Mouse (Mus musculus): ENCODE measurements around the gene Pak2. TPM values are rescaled to one million over a fixed set of nuclear protein-coding genes. Genes with fewer than 3 reads are reported as not detected.

Pak2 gene
- polyA plus RNA-seq, 1 experiment from 2014 or later, result 49.6 TPM

DNA sequence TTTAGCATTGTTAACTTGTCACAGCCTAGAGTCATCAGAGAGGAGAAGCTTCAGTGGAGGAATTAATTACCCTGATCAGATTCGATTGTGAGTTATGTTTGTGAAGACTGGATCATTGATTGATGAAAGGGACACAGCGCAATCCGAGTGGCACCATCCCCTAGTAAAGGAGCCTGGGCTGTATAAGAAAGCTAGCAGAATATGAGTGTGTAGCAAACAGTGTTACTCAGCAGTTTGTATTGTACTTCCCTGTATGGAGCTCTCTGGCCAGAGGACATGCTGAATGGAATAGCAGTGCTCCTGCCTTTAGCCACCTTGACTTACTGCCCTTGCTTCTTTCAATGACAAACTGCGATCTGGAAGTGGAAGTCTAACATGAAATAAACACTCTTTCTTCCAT lies 68.8 kb downstream of the Pak2 start:
- Histone ChIP-seq H3K4me3 (ENCODE audit: low read depth, low read length) (no peak overlapping the region), H3K4me1 (ENCODE audit: control insufficient read depth, insufficient read depth, low read length) (no peaks in the 10 kb centered on the region), H3K27ac (ENCODE audit: low read depth, low read length) (no peak overlapping the region), H3K27me3 (ENCODE audit: control insufficient read depth, insufficient read depth, low read length) (no peaks in the 10 kb centered on the region), H3K9ac (ENCODE audit: low read length) (no peak overlapping the region), H3K9me3 (ENCODE audit: control insufficient read depth, low read length) (no peaks in the 10 kb centered on the region), H3K4me2 (no peak overlapping the region), H3K36me3 (ENCODE audit: control insufficient read depth, insufficient read depth, low read length) (no peaks in the 10 kb centered on the region)
- DNase-seq (ENCODE audit: low spot score, missing footprints) (no peak), ATAC-seq (ENCODE audit: low FRiP score) (no peak)
- WGBS, result 89% methylated on average over 4 of the region's 4 CpGs

DNA sequence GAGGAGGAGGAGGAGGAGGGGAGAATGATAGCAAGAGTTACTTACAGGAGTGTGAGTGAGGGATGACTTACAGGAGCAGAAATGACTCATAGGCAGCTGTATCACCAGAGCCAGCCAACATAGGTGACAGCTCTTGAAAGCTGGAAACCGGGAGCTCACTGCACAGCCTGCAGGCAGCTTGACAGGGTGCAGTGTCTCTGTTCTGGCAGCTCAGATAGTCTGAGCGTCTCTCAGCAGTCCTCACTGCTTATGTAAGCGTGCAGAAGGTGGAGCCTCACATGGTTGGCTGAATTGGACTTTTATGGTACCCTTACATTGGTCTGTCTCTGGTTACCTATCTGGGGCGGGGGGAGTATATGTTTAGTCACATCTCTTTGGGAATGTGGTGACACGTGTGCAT lies 69.2 kb downstream of the Pak2 start:
- no peaks in the 10 kb centered on the region for H3K9me3 ChIP-seq (ENCODE audit: control insufficient read depth, low read length)

DNA sequence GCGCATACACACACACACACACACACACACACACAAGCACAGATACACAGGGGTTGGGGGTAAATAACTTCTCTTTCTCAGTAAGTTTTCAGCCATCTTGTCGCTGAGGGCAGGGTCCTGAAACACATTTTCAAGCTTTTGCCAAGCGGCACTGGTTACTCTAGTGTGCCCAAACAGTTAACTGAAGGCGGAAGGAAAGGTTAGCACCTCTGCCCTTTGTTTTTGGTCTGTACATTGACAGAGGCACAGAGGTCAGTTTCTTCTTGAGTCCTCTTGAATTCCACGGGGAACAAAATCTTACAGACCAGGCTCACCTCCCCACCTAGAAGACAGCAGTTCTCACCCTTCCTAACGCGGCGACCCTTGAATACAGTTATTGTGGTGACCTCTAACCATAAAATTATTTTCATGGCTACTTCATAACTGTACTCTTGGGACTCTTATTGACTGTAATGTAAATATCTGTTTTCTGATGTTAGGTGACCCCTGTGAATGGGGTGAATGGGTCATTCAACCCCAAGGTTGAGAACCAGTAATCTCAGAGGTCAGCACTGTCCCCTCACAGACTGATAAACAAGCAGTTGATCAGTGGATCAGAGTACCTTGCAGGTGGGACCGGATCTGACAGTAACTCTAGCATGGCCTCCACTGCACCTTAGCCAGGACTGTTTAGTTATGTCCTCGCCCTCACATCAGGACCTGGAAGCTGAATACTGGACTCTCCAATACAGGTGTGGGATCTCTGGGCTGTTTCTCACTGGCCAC lies 70.4 kb downstream of the Pak2 start:
- no peaks in the 10 kb centered on the region for H3K9me3 ChIP-seq (ENCODE audit: control insufficient read depth, low read length)
- H3K27me3 ChIP-seq (ENCODE audit: control insufficient read depth, insufficient read depth, low read length), result no peaks in the 10 kb centered on the region
- no peak overlapping the region for H3K4me2 ChIP-seq
- H3K9ac ChIP-seq (ENCODE audit: low read length), result no peak overlapping the region
- no peak overlapping the region for H3K4me3 ChIP-seq (ENCODE audit: low read depth, low read length)
- no peaks in the 10 kb centered on the region for H3K36me3 ChIP-seq (ENCODE audit: control insufficient read depth, insufficient read depth, low read length)
- 75% methylated on average over 10 of the region's 10 CpGs for WGBS
- no peak overlapping the region for H3K27ac ChIP-seq (ENCODE audit: low read depth, low read length)
- H3K4me1 ChIP-seq (ENCODE audit: control insufficient read depth, insufficient read depth, low read length), result no peaks in the 10 kb centered on the region
- ATAC-seq (ENCODE audit: low FRiP score), result no peak
- DNase-seq (ENCODE audit: low spot score, missing footprints), result no peak

More for the DNA sequence above, 69.2 kb downstream of the Pak2 start:
- Histone ChIP-seq H3K27ac (ENCODE audit: low read depth, low read length) (no peak overlapping the region), H3K4me3 (ENCODE audit: low read depth, low read length) (no peak overlapping the region), H3K4me2 (no peak overlapping the region), H3K36me3 (ENCODE audit: control insufficient read depth, insufficient read depth, low read length) (no peaks in the 10 kb centered on the region), H3K27me3 (ENCODE audit: control insufficient read depth, insufficient read depth, low read length) (no peaks in the 10 kb centered on the region), H3K9ac (ENCODE audit: low read length) (no peak overlapping the region), H3K4me1 (ENCODE audit: control insufficient read depth, insufficient read depth, low read length) (no peaks in the 10 kb centered on the region)
- DNase-seq (ENCODE audit: low spot score, missing footprints) (no peak), ATAC-seq (ENCODE audit: low FRiP score) (no peak)
- WGBS, result 51% methylated on average over 5 of the region's 5 CpGs

DNA sequence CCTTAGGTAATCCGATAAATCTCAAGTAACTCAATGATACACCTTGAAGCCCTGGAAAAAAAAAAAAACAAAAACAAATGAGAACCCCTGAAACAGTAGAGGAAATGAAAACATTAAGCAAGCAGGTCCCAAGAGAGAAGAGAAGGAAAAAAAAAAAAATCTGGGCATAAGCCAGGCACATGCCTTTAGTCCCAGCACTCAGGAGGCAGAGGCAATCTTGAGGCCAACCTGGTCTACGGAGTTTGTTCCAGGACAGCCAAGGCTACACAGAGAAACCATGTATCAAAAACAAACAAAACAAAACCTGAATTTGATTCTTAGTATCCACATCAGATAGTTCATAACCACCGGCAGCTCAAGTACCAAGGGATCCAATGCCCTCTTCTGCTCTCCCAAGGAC lies 74.4 kb downstream of the Pak2 start:
- Histone ChIP-seq H3K4me1 (ENCODE audit: control insufficient read depth, insufficient read depth, low read length) (peaks cover 14% of the 10 kb centered on the region), H3K27ac (ENCODE audit: low read depth, low read length) (no peak overlapping the region), H3K9me3 (ENCODE audit: control insufficient read depth, low read length) (no peaks in the 10 kb centered on the region), H3K9ac (ENCODE audit: low read length) (no peak overlapping the region), H3K4me3 (ENCODE audit: low read depth, low read length) (no peak overlapping the region), H3K27me3 (ENCODE audit: control insufficient read depth, insufficient read depth, low read length) (no peaks in the 10 kb centered on the region), H3K36me3 (ENCODE audit: control insufficient read depth, insufficient read depth, low read length) (no peaks in the 10 kb centered on the region), H3K4me2 (no peak overlapping the region)
- ATAC-seq (ENCODE audit: low FRiP score) (no peak), DNase-seq (ENCODE audit: low spot score, missing footprints) (no peak)
- 98% methylated on average over 3 of the region's 3 CpGs for WGBS

DNA sequence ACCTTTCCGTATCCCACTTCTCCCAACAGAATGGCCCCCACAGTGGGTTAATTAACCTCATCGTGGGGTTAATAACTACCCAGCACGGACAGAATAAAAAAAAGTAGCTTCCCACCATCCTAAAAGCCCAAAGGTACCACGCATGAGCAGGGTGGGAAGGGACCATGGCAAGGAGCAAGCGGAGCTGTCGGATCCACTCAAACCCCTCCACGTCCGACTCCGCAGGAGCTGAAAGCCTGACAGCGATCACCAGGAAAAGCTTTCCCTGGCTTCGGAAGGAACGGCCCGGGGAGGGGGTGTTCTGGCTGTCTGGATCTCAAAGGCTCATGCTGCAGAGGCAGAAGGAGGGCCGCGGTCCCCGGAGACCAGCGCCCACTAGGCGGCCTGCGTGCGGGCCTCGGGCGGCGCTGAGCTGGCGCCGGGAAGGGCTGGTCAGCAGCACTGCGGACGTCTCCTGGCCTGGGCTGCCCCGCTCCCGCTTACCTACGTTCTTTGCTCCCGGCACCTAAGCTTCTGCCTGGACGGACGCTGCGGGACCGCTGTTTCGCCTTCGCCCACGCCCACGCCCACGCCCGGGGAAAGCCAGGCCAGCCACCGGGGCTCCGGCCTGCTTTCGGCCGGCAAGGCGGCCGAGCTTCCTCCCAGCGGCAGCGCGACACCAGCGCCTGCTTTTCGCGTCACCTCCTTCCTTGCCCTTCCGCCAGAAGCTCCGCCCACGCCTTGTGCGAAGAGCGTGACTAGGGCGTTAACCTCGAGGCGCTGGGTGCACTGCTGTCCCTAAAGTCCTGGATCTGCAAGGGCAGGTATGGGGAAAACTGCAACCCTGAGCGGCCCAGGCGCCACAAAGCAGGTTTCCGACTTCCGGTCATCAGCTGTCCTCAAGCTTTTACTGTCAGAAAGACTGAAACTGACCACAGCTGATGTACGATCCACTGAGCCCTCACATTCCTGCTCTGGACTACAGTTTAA lies 76.3 kb downstream of the Pak2 start, which contains the start of gene Senp5:
Gene Senp5 (minus strand): TSS at position 779 of the 969 bp plus-strand sequence.
- 2% methylated on average over 61 of the region's 66 CpGs for WGBS
- Histone ChIP-seq H3K36me3 (ENCODE audit: control insufficient read depth, insufficient read depth, low read length) (no peaks in the 10 kb centered on the region), H3K27me3 (ENCODE audit: control insufficient read depth, insufficient read depth, low read length) (no peaks in the 10 kb centered on the region), H3K4me3 (ENCODE audit: low read depth, low read length) (peak within 1 kb of the TSS; percentile 93), H3K4me2 (peak within 1 kb of the TSS; percentile 94), H3K4me1 (ENCODE audit: control insufficient read depth, insufficient read depth, low read length) (peaks cover 14% of the 10 kb centered on the region), H3K9ac (ENCODE audit: low read length) (peak within 1 kb of the TSS; percentile 91), H3K9me3 (ENCODE audit: control insufficient read depth, low read length) (no peaks in the 10 kb centered on the region), H3K27ac (ENCODE audit: low read depth, low read length) (peak within 1 kb of the TSS; percentile 69)
- DNase-seq (ENCODE audit: low spot score, missing footprints) (peak; percentile 98), ATAC-seq (ENCODE audit: low FRiP score) (peak; percentile 96)

DNA sequence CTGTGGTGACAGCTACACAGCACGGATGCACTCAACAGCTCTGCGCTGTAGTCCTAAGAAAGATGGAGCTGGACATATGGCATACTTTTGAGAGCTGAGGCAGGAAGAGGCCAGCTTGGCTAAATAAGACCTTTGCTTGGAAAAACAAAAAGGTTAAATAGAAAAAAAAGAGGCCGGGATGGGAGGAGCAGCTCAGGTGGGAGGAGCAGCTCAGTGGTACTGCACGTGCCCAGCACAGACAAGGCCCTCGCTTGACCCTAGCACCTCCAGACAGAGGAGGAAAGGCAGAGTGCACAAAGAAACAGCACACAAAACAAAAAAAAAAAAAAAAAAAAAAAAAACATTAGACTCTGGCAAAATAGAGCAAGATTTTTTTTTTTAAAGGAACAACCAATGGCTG lies 82.8 kb downstream of the Pak2 start:
- H3K9ac ChIP-seq (ENCODE audit: low read length), result no peak overlapping the region
- H3K36me3 ChIP-seq (ENCODE audit: control insufficient read depth, insufficient read depth, low read length), result no peaks in the 10 kb centered on the region
- DNase-seq (ENCODE audit: low spot score, missing footprints), result no peak
- ATAC-seq (ENCODE audit: low FRiP score), result no peak
- no peak overlapping the region for H3K27ac ChIP-seq (ENCODE audit: low read depth, low read length)
- 85% methylated on average over 5 of the region's 5 CpGs for WGBS
- no peak overlapping the region for H3K4me2 ChIP-seq
- H3K27me3 ChIP-seq (ENCODE audit: control insufficient read depth, insufficient read depth, low read length), result no peaks in the 10 kb centered on the region
- no peaks in the 10 kb centered on the region for H3K9me3 ChIP-seq (ENCODE audit: control insufficient read depth, low read length)
- no peaks in the 10 kb centered on the region for H3K4me1 ChIP-seq (ENCODE audit: control insufficient read depth, insufficient read depth, low read length)
- no peak overlapping the region for H3K4me3 ChIP-seq (ENCODE audit: low read depth, low read length)

DNA sequence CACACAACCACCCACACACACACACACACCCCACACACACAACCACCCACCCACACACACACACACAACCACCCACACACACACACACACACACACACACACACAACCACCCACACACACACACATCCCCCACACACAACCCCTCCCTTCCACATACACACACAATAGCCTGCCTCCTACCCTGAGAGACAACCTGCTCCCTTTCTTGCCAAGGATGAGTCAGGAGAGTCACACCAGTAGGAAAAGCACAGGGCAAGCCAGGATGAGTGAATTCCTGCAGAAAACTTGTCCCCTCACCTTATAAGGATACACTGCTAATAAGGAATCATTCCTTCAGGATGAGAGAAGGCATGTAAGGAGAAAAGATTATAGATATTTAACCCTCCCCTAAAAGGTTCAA lies 85.2 kb downstream of the Pak2 start:
- H3K27ac ChIP-seq (ENCODE audit: low read depth, low read length), result no peak overlapping the region
- no peaks in the 10 kb centered on the region for H3K9me3 ChIP-seq (ENCODE audit: control insufficient read depth, low read length)
- H3K4me3 ChIP-seq (ENCODE audit: low read depth, low read length), result no peak overlapping the region
- H3K36me3 ChIP-seq (ENCODE audit: control insufficient read depth, insufficient read depth, low read length), result peaks cover 9% of the 10 kb centered on the region; the same call in 1 of the 2 replicates
- H3K27me3 ChIP-seq (ENCODE audit: control insufficient read depth, insufficient read depth, low read length), result no peaks in the 10 kb centered on the region
- H3K4me2 ChIP-seq, result no peak overlapping the region
- DNase-seq (ENCODE audit: low spot score, missing footprints) (no peak), ATAC-seq (ENCODE audit: low FRiP score) (no peak)
- H3K4me1 ChIP-seq (ENCODE audit: control insufficient read depth, insufficient read depth, low read length), result no peaks in the 10 kb centered on the region
- no peak overlapping the region for H3K9ac ChIP-seq (ENCODE audit: low read length)

DNA sequence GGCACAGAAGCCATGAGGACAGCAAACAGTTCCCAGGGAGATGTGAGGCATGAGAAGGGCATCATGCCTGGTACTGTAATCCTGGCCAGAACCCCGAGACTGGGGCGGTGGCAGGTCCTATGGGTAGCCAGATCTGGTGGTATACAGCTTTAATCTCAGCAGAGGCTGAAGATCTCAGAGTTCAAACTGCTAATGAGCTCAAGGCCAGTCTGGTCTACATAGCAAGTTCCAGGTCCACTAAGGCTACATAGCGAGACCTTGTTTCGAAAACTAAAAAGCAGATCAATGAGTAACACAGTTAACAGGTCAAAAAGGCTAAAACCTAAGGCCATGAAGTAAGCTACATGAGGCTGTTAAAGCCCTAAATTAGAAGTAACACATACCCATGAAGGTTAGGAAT lies 85.9 kb downstream of the Pak2 start:
- ATAC-seq (ENCODE audit: low FRiP score), result no peak
- peaks cover 13% of the 10 kb centered on the region; the same call in 1 of the 2 replicates for H3K36me3 ChIP-seq (ENCODE audit: control insufficient read depth, insufficient read depth, low read length)

DNA sequence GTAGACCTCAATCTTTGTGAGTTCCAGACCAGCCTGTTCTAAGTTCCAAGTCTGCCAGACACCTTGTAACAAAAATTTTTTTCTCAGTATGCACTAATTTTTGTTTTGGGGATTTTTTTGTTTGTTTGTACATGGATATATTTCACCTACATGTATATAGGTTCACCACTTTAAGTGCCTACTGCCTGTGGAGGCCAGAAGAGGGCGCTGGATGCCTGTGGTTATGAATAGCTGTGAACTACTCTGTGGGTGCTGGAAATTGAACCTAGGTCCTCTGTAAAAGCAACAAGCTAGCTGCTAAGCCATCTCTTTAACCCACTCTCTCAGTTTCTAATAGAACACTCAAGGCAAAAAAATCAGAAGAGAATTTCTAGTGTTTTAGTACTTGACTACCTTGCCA lies 87.1 kb downstream of the Pak2 start:
- no peak overlapping the region for H3K4me3 ChIP-seq (ENCODE audit: low read depth, low read length)
- H3K27me3 ChIP-seq (ENCODE audit: control insufficient read depth, insufficient read depth, low read length), result no peaks in the 10 kb centered on the region
- no peaks in the 10 kb centered on the region for H3K9me3 ChIP-seq (ENCODE audit: control insufficient read depth, low read length)
- no peak overlapping the region for H3K4me2 ChIP-seq
- ATAC-seq (ENCODE audit: low FRiP score) (no peak), DNase-seq (ENCODE audit: low spot score, missing footprints) (no peak)
- H3K27ac ChIP-seq (ENCODE audit: low read depth, low read length), result no peak overlapping the region
- H3K9ac ChIP-seq (ENCODE audit: low read length), result no peak overlapping the region
- WGBS, result 55% methylated on average over 1 of the region's 1 CpGs
- no peaks in the 10 kb centered on the region for H3K4me1 ChIP-seq (ENCODE audit: control insufficient read depth, insufficient read depth, low read length)
- H3K36me3 ChIP-seq (ENCODE audit: control insufficient read depth, insufficient read depth, low read length), result peaks cover 13% of the 10 kb centered on the region; the same call in 1 of the 2 replicates

More for the DNA sequence above, 85.9 kb downstream of the Pak2 start:
- Histone ChIP-seq H3K4me2 (no peak overlapping the region), H3K4me1 (ENCODE audit: control insufficient read depth, insufficient read depth, low read length) (no peaks in the 10 kb centered on the region), H3K27me3 (ENCODE audit: control insufficient read depth, insufficient read depth, low read length) (no peaks in the 10 kb centered on the region), H3K9ac (ENCODE audit: low read length) (no peak overlapping the region), H3K27ac (ENCODE audit: low read depth, low read length) (no peak overlapping the region), H3K9me3 (ENCODE audit: control insufficient read depth, low read length) (no peaks in the 10 kb centered on the region), H3K4me3 (ENCODE audit: low read depth, low read length) (no peak overlapping the region)
- DNase-seq (ENCODE audit: low spot score, missing footprints), result no peak
- WGBS, result 96% methylated on average over 4 of the region's 4 CpGs
